Mouse (Mus musculus) large intestine, adult 2 months (tissue): ENCODE data around the gene Pou2f2. TPM values are rescaled to one million over a fixed set of nuclear protein-coding genes. Genes with fewer than 3 reads are reported as not detected.

Experiments used
- DNase-seq: peaks from one replicate; pipeline ENCODE4 v3.0.0-alpha.2; 2012; ENCODE audit warnings: low read depth, low spot score
- WGBS: fragments of 180-500 bp; shearing (Covaris S2); methylation state at CpG from one replicate; pipeline ENCODE4 v1.1.7; 2018; 5-methylcytosine and 5-hydroxymethylcytosine counted together
- polyA plus RNA-seq: library from polyadenylated mRNA; depleted of rRNA; stranded (reverse); fragments of >200 nt; gene quantifications from 2 replicates; pipeline ENCODE4 v1.2.3, GENCODE M21; 2012

Gene Pou2f2
- polyA plus RNA-seq, 1 experiment, result 2.6 TPM

- WGBS, result 26% methylated on average over 7 of the region's 7 CpGs
- DNase-seq, result no peak
Observed at GRCm38 (mm10) chr7:25153841-25154240, 25.7 kb downstream of the Pou2f2 start.

GRCm38 (mm10) chr7:25151916-25152556 lies 27.5 kb downstream of the Pou2f2 start:
- DNase-seq, result no peak
- WGBS, result 47% methylated on average over 10 of the region's 10 CpGs

- DNase-seq, result no peak
- 7% methylated on average over 7 of the region's 7 CpGs for WGBS
Observed at GRCm38 (mm10) chr7:25151009-25151408, 28.5 kb downstream of the Pou2f2 start.

GRCm38 (mm10) chr7:25150151-25150663 lies 29.3 kb downstream of the Pou2f2 start:
- DNase-seq, result no peak
- 4% methylated on average over 16 of the region's 18 CpGs for WGBS

- no peak for DNase-seq
- WGBS, result 13% methylated on average over 10 of the region's 10 CpGs
Observed at GRCm38 (mm10) chr7:25145896-25146295, 33.6 kb downstream of the Pou2f2 start.

- DNase-seq, result no peak
- WGBS, result 4% methylated on average over 5 of the region's 5 CpGs
Observed at GRCm38 (mm10) chr7:25141761-25142160, 37.8 kb downstream of the Pou2f2 start.

GRCm38 (mm10) chr7:25137553-25137952 lies 42.0 kb downstream of the Pou2f2 start:
- 44% methylated on average over 3 of the region's 3 CpGs for WGBS
- DNase-seq, result no peak

GRCm38 (mm10) chr7:25133092-25134049 lies 46.2 kb downstream of the Pou2f2 start:
- WGBS, result 10% methylated on average over 38 of the region's 38 CpGs
- peak; percentile 32 for DNase-seq

- DNase-seq, result no peak
- 8% methylated on average over 25 of the region's 25 CpGs for WGBS
Observed at GRCm38 (mm10) chr7:25132318-25132960, 47.1 kb downstream of the Pou2f2 start.

GRCm38 (mm10) chr7:25131247-25131646 lies 48.3 kb downstream of the Pou2f2 start:
- no peak for DNase-seq
- WGBS, result 84% methylated on average over 11 of the region's 11 CpGs

- no peak for DNase-seq
- 79% methylated on average over 11 of the region's 11 CpGs for WGBS
Observed at GRCm38 (mm10) chr7:25130565-25130964, 49.0 kb downstream of the Pou2f2 start.

- DNase-seq, result no peak
- WGBS, result 39% methylated on average over 13 of the region's 13 CpGs
Observed at GRCm38 (mm10) chr7:25129390-25129979, 50.0 kb downstream of the Pou2f2 start.

GRCm38 (mm10) chr7:25127971-25128370 lies 51.6 kb downstream of the Pou2f2 start:
- no peak for DNase-seq
- 61% methylated on average over 9 of the region's 9 CpGs for WGBS

- DNase-seq, result no peak
- 58% methylated on average over 10 of the region's 10 CpGs for WGBS
Observed at GRCm38 (mm10) chr7:25125716-25126281, 53.7 kb downstream of the Pou2f2 start.

GRCm38 (mm10) chr7:25121240-25121786 lies 58.2 kb downstream of the Pou2f2 start:
- DNase-seq, result no peak
- 46% methylated on average over 13 of the region's 13 CpGs for WGBS

- no peak for DNase-seq
Observed at GRCm38 (mm10) chr7:25120061-25120834, 59.3 kb downstream of the Pou2f2 start.

GRCm38 (mm10) chr7:25112956-25113603 lies 66.4 kb downstream of the Pou2f2 start:
- WGBS, result 81% methylated on average over 16 of the region's 16 CpGs

More at GRCm38 (mm10) chr7:25120061-25120834, 59.3 kb downstream of the Pou2f2 start:
- WGBS, result 59% methylated on average over 24 of the region's 25 CpGs

More at GRCm38 (mm10) chr7:25112956-25113603, 66.4 kb downstream of the Pou2f2 start:
- no peak for DNase-seq
